Mouse (Mus musculus) neutrophil, adult 5-6 weeks (primary cell): Measurements from ENCODE around the gene Cnn2. TPM values are rescaled to one million over a fixed set of nuclear protein-coding genes. Genes with fewer than 3 reads are reported as not detected.

Source experiments
- ATAC-seq: fragments of 151-379, 151-347 bp; 2 replicates; pipeline ENCODE4 v1.8.0; 2017; ENCODE audit warnings: mild to moderate bottlenecking, moderate TSS enrichment; ENCODE audit not compliant: insufficient number of reproducible peaks, poor library complexity, low FRiP score, severe bottlenecking; ENCODE audit errors: extremely low read depth
- total RNA-seq: library from RNA; stranded (forward); fragments of 200-1000 nt; gene quantifications from 2 replicates; pipeline ENCODE4 v1.2.3, GENCODE M21; 2017

Gene Cnn2
- total RNA-seq, 1 experiment from 2014 or later, result 284 TPM

DNA sequence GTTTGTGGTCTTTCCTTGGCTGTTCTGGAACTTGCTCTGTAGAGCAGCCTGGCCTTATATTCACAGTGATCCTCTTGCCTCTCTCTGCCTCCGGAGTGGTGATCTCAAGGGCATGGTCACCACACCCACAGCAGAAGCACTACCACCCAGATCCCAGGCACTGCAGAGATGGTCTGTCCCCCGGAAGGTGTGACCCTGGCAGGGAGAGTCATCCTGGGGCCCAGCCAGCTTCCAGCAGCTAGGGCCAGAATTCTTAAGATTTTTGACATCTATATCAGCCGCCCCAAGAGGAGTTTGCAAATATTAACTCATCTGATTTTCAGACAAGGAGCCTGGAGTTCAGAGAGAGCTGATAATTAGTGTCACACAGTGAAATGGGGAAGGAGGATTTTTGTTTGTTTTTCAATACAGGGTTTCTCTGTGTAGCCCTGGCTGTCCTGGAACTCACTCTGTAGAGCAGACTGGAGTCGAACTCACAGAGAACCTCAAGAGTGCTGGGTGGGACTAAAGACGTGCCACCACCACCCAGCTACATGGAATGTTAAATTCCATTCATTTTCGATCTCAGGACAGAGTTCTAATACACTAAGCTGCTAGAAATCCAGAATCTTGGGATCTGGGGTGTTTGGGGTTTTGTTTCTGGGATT, 2.0 kb upstream of the Cnn2 start:
- no peak for ATAC-seq

DNA sequence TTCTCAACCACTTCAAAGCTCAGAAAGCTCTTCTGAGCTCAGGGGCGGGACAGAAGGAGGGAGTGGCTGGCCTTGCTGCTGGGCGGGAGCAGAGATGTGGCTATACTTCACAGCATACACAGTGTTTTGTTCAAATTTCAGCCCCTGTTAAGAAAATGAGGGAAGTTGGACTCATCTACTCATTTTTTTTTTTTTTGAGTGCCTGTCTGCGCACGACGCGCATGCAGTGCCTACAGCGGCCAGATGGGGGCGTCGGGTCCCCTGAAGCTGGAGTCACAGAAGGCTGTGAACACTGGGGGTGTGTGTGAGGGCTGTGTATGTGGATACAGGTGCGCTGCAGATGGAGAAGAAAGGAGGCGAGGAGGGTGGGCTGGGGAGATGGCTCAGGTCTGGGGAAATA, 1.4 kb upstream of the Cnn2 start:
- peak; percentile 49 for ATAC-seq

GRCm38 (mm10) chr10:79987771-79988505, 446 bp upstream of the Cnn2 start:
- no peak for ATAC-seq

DNA sequence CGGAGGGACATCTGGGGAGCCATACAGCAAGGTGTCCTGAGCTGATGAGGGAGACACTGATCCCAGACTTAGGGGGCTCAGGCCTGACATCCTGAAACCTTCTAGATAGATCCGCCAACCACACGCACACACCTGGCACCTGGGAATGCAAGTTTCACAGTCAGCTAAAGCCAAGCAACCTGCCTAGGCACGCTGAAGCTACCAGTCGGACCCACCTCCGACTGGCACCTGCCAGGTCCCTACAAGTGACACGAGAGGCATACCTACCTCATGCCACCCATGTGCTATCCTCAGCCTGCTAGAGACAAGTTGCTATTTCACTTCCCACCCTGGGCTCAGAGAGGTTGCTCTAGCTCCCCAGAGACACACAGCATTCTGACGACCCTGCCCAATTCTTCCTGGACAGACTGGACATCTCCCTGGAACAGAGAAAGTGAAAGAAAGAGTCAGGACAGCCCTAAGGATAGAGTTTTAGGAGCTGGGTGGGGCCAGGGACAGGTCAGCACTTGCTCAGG, 945 bp downstream of the Cnn2 start:
- no peak for ATAC-seq

DNA sequence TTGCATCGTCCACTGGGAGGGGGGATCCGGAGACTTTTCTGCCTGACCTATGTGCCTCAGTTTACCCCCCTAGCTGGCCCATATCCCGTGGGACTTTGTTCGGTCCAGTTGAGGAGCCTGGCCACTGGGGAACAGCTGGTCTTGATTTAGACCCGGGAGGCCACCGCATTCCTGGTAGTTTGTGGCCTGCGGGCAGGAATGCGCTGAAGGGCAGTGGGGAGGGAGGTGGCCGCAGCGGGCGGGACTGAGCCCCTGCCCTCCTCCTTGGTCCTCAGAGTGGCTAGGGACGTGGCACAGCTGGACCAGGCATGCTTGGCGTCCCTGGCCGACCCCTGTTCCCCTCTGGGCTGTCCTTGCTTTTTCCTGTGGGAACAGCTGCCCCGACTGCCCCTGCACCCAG, 1.5 kb downstream of the Cnn2 start:
- no peak for ATAC-seq

DNA sequence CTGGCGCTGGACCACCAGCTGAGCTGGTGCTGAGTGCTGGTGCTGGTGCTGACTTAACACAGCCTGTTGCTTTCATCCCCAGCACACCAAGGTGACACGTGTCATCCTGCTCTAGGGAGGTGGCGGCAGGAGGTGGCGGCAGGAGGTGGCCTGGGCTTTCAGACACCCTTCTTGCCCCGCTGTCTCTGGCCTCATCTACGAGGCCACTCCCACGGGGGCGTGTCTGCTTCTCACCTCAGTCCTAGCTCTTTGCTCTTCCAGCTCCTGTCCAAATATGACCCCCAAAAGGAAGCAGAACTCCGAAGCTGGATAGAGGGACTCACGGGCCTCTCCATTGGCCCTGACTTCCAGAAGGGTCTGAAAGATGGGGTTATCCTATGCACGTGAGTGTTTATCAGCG, 2.7 kb downstream of the Cnn2 start:
- no peak for ATAC-seq

DNA sequence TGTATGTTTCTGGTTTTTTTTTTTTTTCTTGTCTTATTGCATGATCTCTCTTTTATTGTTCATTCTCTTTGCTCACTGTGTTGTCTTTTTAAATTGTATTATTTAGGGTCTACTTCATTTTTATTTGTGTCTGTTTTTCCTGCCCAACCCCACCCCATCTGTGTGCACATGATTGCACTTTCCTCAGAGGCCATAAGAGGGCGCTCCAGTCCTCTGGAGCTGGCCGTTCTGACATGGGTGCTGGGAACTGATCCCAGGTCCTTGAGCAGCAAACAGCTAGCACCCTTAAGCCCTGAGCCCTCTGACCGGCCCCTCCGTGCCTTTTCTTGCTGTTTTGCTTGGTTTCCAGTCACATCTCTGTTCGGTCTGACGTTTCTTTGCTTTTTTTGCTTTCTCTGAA, 3.2 kb downstream of the Cnn2 start:
- ATAC-seq, result no peak

GRCm38 (mm10) chr10:79994397-79995115, 6.2 kb downstream of the Cnn2 start:
- no peak for ATAC-seq

DNA sequence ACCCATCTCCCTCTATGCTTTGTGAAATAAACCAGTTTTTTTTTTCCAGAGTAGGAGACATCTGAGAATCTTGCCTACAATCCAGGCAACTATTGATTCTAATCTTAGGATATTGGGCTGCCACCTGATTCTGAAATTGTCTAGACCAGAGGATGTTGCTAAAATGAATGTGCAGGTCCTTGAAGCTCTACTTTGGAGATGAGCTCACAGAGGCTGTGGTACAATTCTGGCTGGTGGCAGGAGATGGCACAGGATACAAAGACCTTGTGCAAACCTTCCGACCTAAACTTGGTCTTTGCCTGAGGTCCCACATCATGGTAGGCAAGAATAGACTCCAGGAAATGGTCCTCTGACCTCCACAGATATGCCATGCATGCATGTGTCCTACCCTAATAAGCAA, 7.3 kb downstream of the Cnn2 start:
- ATAC-seq, result no peak

GRCm38 (mm10) chr10:79996272-79997033, 8.1 kb downstream of the Cnn2 start, which contains the start of gene Abca7:
Gene Abca7, plus strand, starts transcription at chr10:79996494.
- peak; percentile 91 for ATAC-seq

DNA sequence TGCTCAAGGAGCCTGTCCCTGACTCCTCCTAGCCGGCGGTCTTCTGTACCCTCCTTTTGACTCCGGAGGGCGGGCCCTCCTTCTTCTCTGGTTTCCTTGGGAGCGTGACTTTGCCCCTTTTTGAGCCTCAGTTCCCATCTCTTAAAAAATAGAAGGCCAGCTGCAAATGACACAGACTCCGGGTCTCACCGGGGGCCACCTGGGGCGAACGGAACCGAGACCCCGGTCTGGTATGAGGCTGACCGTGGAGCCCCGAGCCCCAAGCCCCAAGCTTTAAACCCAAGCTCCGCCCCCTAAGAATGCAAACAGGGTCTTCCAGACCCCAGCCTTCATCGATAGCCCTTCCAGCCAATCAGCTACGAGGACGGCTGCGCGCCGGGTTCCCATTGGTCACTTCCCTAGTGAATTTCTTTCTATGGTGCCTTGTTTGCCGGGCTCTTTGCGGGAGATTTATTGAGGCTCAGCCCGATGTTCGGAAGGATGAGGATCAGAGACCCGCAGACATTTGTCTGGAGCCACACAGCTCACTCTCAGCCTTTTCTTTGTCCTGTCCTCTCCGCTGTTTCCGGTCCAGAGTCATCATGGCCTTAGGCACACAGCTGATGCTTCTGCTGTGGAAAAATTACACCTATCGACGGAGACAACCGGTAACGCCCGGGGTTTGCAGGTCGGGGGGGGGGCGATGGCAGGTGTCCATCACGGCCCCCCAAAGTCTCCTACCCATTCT, 8.8 kb downstream of the Cnn2 start:
- no peak for ATAC-seq

GRCm38 (mm10) chr10:79997819-79998218, 9.4 kb downstream of the Cnn2 start:
- ATAC-seq, result no peak

DNA sequence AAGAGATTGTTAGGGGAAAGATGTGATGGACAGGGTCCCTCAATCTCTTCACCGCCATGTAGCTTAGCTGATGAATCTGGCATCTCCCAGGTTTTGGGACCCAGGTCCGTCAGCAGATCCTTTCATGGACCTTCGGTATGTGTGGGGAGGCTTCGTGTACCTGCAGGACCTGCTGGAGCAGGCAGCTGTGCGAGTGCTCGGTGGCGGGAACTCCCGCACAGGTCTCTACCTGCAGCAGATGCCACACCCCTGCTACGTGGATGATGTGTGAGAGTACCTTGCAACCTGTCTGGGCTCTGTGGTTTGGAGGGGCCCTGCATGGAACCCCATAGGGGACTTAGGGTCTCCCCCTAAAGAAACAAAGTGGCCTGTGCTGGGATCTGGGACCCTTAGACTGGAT, 13.6 kb downstream of the Cnn2 start:
- no peak for ATAC-seq

- ATAC-seq, result no peak
Observed at GRCm38 (mm10) chr10:80002829-80003228, 14.4 kb downstream of the Cnn2 start.

DNA sequence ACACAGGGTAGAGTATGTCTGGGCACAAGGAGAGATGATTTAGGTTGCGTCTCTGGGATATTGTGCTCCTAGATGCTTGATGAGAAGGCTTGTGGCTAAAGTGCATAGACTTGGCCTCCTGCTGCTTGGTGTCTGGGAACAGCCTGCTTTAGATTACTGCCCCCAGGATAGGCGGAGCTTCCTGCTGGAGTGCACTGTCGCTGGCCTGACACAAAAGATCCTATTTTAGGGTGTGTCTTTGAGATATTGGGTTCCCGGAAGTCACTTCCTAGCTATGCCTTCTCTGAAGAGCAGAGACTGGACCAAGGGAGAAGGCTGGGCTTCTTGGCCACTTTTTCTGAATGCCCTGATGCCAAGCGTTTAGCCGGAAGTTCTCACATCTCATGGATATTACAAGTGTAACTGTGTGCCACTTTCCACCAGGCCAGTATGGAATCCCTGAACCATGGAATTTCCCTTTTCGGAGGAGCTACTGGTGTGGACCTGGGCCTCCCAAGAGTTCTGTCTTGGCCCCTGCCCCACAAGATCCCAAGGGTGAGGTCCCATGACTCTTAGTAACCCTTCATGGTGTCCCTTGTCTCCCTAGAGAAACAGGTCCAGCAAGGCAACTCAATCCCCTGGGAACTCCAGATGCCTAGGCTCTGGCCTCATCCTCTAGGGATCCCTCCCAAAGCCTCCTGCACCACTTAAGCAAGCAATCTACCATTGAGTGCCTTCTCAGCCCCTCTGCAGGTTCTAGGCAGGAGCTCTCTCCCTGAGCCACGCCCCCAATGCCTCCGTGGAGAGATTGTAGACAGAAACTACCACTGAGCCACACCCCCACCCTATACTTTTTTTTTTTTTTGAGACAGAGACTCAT, 15.2 kb downstream of the Cnn2 start:
- ATAC-seq, result no peak

DNA sequence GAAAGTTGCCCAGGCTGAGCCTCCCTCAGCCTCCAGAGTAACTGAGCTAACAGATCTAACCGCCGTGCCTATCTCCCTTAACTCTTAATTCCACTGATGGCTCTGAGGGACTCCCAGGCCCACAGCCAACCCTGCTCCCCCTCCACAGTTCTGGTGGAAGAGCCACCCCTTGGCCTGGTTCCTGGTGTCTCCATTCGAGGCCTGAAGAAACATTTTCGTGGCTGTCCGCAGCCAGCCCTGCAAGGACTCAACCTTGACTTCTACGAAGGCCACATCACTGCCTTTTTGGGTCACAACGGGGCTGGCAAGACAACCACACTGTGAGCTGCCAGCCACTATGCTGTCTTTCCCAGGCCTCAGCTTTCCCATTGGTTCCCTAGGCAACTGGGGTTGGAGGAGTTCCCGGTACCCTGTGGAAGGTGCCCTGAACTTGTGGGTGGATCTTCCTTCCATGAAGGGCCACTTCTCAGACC, 15.9 kb downstream of the Cnn2 start:
- ATAC-seq, result no peak

GRCm38 (mm10) chr10:80011740-80012139, 23.4 kb downstream of the Cnn2 start:
- ATAC-seq, result no peak

DNA sequence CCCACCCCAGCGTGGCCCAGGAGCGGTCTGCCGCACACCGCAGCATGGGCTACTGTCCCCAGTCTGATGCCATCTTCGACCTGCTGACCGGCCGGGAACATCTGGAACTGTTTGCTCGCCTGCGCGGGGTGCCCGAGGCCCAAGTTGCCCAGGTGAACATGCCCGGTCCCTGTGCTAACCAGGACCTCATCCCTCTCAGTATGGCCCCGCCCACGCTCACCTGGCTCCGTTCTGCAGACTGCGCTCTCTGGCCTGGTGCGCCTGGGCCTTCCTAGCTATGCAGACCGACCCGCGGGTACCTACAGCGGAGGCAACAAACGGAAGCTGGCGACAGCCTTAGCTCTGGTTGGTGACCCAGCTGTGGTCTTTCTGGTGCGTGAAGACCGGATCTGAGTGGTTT, 25.2 kb downstream of the Cnn2 start:
- no peak for ATAC-seq
